Mouse (Mus musculus) forebrain, embryonic 15.5 days (tissue): ENCODE results near the gene Mapk1. TPM values are rescaled to one million over a fixed set of nuclear protein-coding genes. Genes with fewer than 3 reads are reported as not detected.

ENCODE experiments used
- ATAC-seq: fragments of 200-750 bp; cut with Nextera tagmentation; replicated peaks from 2 replicates; pipeline ENCODE4 v1.8.0; 2017; ENCODE audit warnings: mild to moderate bottlenecking, moderate TSS enrichment, moderate library complexity
- H3K27ac ChIP-seq: fragments of 300-500 bp; sonication (generic); replicated peaks from 2 replicates; pipeline ENCODE4 v1.5.1; 2015; ENCODE audit warnings: mild to moderate bottlenecking, inconsistent platforms
- H3K27me3 ChIP-seq: fragments of 300-500 bp; sonication (generic); 2 replicates; pipeline ENCODE4 v1.6.1; 2015; ENCODE audit warnings: inconsistent platforms
- H3K36me3 ChIP-seq: fragments of 300-500 bp; sonication (generic); 2 replicates; pipeline ENCODE4 v1.6.1; 2015; ENCODE audit warnings: mild to moderate bottlenecking, inconsistent platforms
- H3K4me1 ChIP-seq: fragments of 300-500 bp; sonication (generic); 2 replicates; pipeline ENCODE4 v1.6.1; 2015; ENCODE audit warnings: inconsistent platforms
- H3K4me2 ChIP-seq: fragments of 300-500 bp; sonication (generic); replicated peaks from 2 replicates; pipeline ENCODE4 v1.6.1; 2015; ENCODE audit warnings: mild to moderate bottlenecking, inconsistent platforms
- H3K4me3 ChIP-seq: fragments of 300-500 bp; sonication (generic); 2 replicates; pipeline ENCODE4 v1.5.1; 2015; ENCODE audit warnings: mild to moderate bottlenecking, inconsistent platforms
- H3K9ac ChIP-seq: fragments of 300-500 bp; sonication (generic); replicated peaks from 2 replicates; pipeline ENCODE4 v1.6.1; 2015; ENCODE audit warnings: mild to moderate bottlenecking, inconsistent platforms
- H3K9me3 ChIP-seq: fragments of 300-500 bp; sonication (generic); 2 replicates; pipeline ENCODE4 v1.6.1; 2016; ENCODE audit warnings: inconsistent platforms
- WGBS: fragments of 180-500 bp; shearing (Covaris S2); methylation state at CpG from one replicate; pipeline ENCODE4 v1.1.7; 2015; ENCODE audit warnings: mixed read lengths; 5-methylcytosine and 5-hydroxymethylcytosine counted together
- polyA plus RNA-seq: library from polyadenylated mRNA; unstranded; fragments of >200 nt; fragmentation: Nextera tagmentation; extraction: Ambion mirVana; gene quantifications from 2 replicates; pipeline ENCODE4 v1.2.1, GENCODE M21; 2015

Mapk1 gene
- polyA plus RNA-seq, result 186 and 193 TPM in 2 replicates

DNA sequence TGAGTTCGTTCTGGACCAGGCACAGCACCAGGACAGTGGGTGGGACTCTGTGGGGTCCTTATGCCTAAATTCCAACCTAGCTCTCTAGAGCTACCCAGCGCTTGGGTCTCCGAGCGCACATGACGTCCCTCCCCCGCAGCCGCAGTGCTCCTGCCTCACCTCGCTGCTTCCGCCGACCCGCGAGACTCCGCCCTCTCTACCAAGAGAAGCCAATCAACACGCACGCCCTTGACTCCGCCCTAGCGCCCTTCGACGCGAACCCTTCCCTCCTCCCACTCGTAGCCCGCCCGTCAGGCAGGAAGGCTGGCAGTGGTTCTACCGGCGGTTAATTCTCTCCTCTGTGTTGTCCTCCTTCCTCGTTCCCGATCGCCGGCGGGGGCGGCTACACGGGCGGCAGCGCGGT is at the start of gene Mapk1:
Gene Mapk1 (plus strand): TSS at position 252 of the 403 bp plus-strand sequence.
- peaks cover 28% of the 10 kb centered on the region for H3K4me1 ChIP-seq
- no peaks in the 10 kb centered on the region for H3K9me3 ChIP-seq
- peak within 1 kb of the TSS; percentile 80 for H3K4me2 ChIP-seq
- peak within 1 kb of the TSS; percentile 92 for H3K4me3 ChIP-seq
- no peaks in the 10 kb centered on the region; the same call in 1 of the 2 replicates for H3K36me3 ChIP-seq
- peak within 1 kb of the TSS; percentile 92 for H3K9ac ChIP-seq
- H3K27me3 ChIP-seq, result no peaks in the 10 kb centered on the region
- WGBS, result under 1% methylated on average over 35 of the region's 35 CpGs
- H3K27ac ChIP-seq, result peak within 1 kb of the TSS; percentile 98
- peak; percentile 99 for ATAC-seq

DNA sequence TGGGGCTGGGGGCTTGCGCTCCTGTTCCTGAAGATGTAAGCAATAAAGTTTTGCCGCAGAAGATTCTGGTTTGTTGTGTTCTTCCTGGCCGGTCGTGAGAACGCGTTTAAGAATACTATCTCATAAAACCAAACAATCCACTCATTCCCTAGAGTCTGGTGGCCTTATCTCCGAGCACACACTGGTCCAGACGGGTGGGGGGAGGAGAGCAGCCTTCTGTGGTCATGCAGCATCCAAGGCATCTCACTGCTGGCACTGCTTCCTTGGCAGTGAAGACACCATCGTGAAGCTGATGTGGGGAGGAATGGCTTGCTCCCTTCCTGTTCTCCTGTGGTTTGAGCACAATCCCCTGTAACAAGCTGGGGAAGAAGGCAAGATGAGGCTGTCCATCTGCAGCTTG is 43.6 kb upstream of the Mapk1 start:
- Histone ChIP-seq H3K27me3 (no peaks in the 10 kb centered on the region), H3K9ac (no peak overlapping the region), H3K9me3 (no peaks in the 10 kb centered on the region), H3K4me1 (no peaks in the 10 kb centered on the region), H3K36me3 (no peaks in the 10 kb centered on the region), H3K4me3 (no peak overlapping the region), H3K27ac (no peak overlapping the region), H3K4me2 (no peak overlapping the region)
- 95% methylated on average over 9 of the region's 9 CpGs for WGBS
- no peak for ATAC-seq

DNA sequence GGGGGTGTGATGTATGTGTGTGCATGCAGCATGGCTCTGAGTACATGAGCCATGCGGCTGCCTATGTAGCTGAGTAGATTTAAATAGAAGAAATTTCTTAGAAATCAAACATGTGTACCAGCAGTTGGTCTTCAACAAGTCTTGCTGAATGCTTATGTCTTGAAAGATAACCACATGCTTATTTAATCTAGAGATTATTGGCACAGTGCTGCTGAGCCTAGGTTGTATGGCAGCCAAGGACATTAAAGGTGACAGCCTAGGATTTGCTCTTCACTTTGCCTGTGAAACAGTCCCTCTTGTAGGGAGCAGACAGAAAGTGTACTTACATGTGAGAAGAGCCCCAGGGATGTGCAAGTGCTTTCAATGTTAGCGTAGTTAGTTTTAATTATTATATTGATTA is 42.1 kb upstream of the Mapk1 start:
- Histone ChIP-seq H3K36me3 (no peaks in the 10 kb centered on the region), H3K27me3 (no peaks in the 10 kb centered on the region), H3K27ac (no peak overlapping the region), H3K4me3 (no peak overlapping the region), H3K4me2 (no peak overlapping the region), H3K9me3 (no peaks in the 10 kb centered on the region), H3K9ac (no peak overlapping the region), H3K4me1 (no peaks in the 10 kb centered on the region)
- WGBS, result 93% methylated on average over 2 of the region's 2 CpGs
- no peak for ATAC-seq

DNA sequence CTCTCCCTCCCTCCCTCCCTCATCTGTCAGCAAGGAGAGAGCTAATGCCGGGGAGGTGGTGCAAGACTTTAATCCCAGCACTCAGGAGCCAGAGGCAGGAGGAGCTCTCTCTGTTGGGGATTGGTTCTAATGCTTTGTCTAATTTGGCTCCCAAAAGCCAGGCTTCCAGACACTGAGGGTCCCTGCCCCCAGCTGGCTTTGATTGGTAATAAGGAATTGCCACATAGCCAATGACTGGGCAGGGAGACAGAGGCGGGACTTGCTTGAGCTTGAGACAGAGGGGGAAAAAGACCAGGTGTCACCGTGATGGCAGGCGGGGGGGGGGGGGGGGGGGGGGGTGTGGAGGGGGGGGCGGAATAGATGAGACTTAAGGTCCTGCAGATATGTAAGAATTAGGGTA is 24.6 kb upstream of the Mapk1 start:
- Histone ChIP-seq H3K36me3 (no peaks in the 10 kb centered on the region), H3K4me1 (no peaks in the 10 kb centered on the region), H3K27me3 (no peaks in the 10 kb centered on the region), H3K27ac (no peak overlapping the region), H3K9ac (no peak overlapping the region), H3K4me2 (no peak overlapping the region), H3K9me3 (no peaks in the 10 kb centered on the region), H3K4me3 (no peak overlapping the region)
- WGBS, result 45% methylated on average over 2 of the region's 5 CpGs
- no peak for ATAC-seq

DNA sequence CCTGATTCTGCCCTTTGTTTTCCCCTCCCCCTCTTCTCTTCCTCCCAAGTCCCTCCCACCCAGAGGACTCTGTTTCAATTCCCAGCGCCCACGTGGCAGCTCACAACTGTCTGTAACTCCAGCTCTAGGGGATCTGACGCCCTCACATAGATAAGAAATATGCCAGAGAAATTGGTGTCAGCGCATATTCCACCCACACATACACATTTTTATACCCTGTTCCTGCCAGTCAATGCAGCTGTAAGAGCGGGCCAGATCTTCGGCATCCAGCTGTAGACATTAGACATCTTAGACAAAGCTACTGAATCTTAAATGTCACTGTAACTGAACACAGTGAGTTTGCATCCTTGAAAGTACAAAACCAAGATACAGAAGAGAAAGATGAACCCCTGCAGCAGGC is 23.3 kb upstream of the Mapk1 start:
- no peak overlapping the region for H3K27ac ChIP-seq
- 89% methylated on average over 6 of the region's 6 CpGs for WGBS
- H3K27me3 ChIP-seq, result no peaks in the 10 kb centered on the region
- ATAC-seq, result no peak
- H3K4me3 ChIP-seq, result no peak overlapping the region
- no peak overlapping the region for H3K9ac ChIP-seq
- H3K36me3 ChIP-seq, result no peaks in the 10 kb centered on the region
- no peak overlapping the region for H3K4me2 ChIP-seq
- H3K9me3 ChIP-seq, result no peaks in the 10 kb centered on the region
- no peaks in the 10 kb centered on the region for H3K4me1 ChIP-seq

DNA sequence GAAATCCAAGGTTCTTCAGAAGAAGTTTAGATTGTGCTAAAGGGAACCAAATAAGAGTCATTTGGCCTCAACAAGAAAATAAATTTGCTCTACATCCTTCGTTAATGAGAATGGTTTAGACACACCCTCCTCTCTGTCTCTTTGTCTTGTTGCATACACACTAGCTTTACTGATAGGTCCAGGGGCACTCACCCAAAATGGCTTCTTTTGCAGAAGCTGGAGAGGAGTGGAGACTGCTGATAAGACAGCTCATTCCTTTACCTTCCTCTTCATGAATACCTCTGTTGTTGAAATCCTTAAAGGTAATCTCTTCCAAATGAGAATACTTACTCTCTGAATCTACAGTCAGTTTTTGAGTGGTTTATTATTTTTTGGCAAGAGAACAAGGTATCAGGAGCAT is 18.0 kb upstream of the Mapk1 start:
- no peak for ATAC-seq
- Histone ChIP-seq H3K27me3 (no peaks in the 10 kb centered on the region), H3K4me1 (no peaks in the 10 kb centered on the region), H3K36me3 (no peaks in the 10 kb centered on the region), H3K9ac (no peak overlapping the region), H3K9me3 (no peaks in the 10 kb centered on the region), H3K4me3 (no peak overlapping the region), H3K27ac (no peak overlapping the region), H3K4me2 (no peak overlapping the region)
- 53% methylated on average over 1 of the region's 1 CpGs for WGBS

DNA sequence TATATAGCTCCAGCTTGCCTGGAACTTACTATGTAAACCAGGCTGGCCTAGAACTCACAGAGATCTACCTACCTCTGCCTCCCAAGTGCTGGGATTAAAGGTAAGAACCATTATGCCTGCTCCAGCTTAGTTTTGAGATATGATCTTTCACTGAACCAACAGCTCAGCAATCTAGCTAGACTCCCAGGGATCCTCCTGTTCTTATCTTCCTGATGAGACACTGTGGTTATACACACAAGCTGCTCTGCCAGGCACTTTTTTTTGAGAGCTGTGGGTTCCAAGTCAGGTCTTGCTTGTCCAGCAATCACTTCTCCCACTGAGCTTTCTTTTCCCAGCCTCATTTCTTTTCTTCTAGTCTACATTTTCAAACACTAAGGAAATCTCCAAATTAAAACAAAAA is 16.9 kb upstream of the Mapk1 start:
- no peaks in the 10 kb centered on the region for H3K36me3 ChIP-seq
- H3K27me3 ChIP-seq, result no peaks in the 10 kb centered on the region
- no peaks in the 10 kb centered on the region for H3K9me3 ChIP-seq
- no peak overlapping the region for H3K9ac ChIP-seq
- H3K4me1 ChIP-seq, result no peaks in the 10 kb centered on the region
- no peak overlapping the region for H3K4me3 ChIP-seq
- no peak for ATAC-seq
- H3K27ac ChIP-seq, result no peak overlapping the region
- no peak overlapping the region for H3K4me2 ChIP-seq

DNA sequence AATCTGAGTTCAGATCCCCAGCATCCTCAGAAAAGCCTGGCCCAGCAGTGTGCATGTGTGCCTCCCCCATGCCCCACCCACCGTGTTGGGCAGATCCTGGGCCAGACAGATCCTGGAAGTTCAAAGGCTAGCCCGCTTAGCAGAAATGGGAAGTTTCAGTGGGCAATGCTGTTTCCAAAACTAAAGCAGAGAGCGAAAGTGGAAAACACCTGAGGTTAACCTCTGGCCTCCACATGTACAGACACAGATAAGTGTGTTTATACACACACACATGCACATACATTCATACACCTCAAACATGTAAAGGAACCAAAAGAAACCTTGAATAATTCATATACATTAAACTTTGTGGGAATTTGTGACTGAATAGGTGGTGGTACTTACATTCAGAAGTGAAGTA is 5.1 kb upstream of the Mapk1 start:
- Histone ChIP-seq H3K4me1 (0 out of 2 replicates have a peak, but pooled peaks cover 4% of the 10 kb centered on the region), H3K4me2 (no peak overlapping the region), H3K9me3 (no peaks in the 10 kb centered on the region), H3K27me3 (no peaks in the 10 kb centered on the region), H3K36me3 (no peaks in the 10 kb centered on the region), H3K27ac (no peak overlapping the region), H3K4me3 (no peak overlapping the region), H3K9ac (no peak overlapping the region)
- no peak for ATAC-seq
- 83% methylated on average over 3 of the region's 3 CpGs for WGBS

DNA sequence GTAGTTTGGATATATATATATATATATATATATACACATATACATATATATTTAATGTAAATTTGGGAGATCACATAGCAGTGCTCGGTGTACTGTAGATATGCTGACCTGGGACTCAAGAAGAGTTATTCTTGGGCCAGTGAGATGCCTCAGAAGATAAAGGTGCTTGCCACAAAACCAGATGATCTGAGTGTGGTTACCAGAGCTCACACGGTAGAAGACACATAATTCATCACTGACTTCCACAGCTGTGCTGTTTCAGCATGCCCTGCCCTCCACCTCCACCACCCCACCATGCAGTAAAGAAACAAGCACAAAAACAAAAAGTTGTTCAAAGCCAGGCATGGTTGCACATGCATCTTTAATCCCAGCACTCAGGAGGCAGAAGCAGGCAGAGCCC is 4.4 kb upstream of the Mapk1 start:
- H3K4me1 ChIP-seq, result 0 out of 2 replicates have a peak, but pooled peaks cover 4% of the 10 kb centered on the region
- no peaks in the 10 kb centered on the region for H3K36me3 ChIP-seq
- H3K9me3 ChIP-seq, result no peaks in the 10 kb centered on the region
- no peak overlapping the region for H3K9ac ChIP-seq
- no peak for ATAC-seq
- H3K4me3 ChIP-seq, result no peak overlapping the region
- WGBS, result 83% methylated on average over 2 of the region's 2 CpGs
- no peak overlapping the region for H3K4me2 ChIP-seq
- H3K27ac ChIP-seq, result no peak overlapping the region
- H3K27me3 ChIP-seq, result no peaks in the 10 kb centered on the region

DNA sequence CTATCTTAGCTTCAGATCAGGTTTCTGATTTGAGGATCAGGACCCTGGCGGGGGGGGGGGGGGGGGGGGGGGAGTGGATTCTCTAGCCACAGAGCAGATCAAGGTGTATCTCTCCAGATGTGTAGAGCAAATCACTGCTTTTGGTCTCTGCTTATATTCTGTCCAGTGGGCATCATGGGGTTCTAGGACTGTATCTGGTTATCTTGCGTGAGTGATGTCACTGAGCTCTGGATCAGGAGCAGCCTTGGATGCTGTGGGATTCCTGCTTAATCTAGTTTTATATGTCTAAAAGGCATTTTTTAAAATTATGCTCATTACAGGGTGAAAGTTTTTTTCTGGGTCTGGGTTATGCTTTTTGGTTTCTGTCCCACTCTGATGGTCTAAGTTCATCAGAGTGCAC is 546 bp upstream of the Mapk1 start:
- ATAC-seq, result peak; percentile 51
- H3K4me2 ChIP-seq, result peak overlapping the region; percentile 80
- WGBS, result 55% methylated on average over 2 of the region's 2 CpGs

DNA sequence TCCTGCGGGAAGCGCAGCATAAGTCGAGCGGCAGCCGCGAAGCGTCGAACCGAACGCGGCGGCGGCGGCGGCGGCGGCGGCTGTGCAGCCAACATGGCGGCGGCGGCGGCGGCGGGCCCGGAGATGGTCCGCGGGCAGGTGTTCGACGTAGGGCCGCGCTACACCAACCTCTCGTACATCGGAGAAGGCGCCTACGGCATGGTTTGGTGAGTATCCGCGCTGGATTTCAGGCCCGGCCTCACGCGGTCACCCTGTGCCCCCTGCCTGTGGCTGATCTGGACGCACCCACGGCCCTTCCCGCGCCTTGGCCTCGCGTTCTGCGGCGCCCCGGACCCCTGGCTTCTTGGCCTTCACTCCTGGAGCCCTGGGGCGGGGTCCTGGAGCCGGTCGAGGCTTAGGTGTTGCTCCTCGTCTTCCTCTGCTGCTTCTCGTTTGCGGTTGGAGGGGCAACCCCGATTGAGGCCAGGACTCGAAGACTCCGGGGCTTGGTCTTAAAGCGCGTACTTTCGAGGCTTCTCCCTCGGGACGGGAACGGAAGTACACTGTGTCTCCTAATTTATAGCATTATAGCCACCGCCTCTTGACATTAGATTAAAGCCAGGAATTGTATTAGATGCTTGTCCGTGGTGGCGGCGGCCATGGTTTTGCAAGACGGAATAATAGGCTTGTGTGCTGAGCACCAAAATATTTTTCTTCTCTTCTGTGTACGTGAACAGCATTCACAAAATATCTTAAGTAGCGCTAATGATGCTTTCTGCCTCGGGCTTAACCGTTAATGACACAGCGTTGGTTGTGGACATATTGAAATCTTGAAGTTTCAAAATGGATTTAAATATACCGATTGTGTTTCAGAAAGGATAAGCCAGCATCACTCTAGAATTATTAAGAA is 596 bp downstream of the Mapk1 start:
- under 1% methylated on average over 68 of the region's 75 CpGs for WGBS
- no peaks in the 10 kb centered on the region; the same call in 1 of the 2 replicates for H3K36me3 ChIP-seq
- H3K9ac ChIP-seq, result peak overlapping the region; percentile 92
- H3K27ac ChIP-seq, result peak overlapping the region; percentile 98
- H3K27me3 ChIP-seq, result no peaks in the 10 kb centered on the region
- peak overlapping the region; percentile 80 for H3K4me2 ChIP-seq
- H3K4me3 ChIP-seq, result peak overlapping the region; percentile 92
- peaks cover 28% of the 10 kb centered on the region for H3K4me1 ChIP-seq
- peak; percentile 80 for ATAC-seq
- no peaks in the 10 kb centered on the region for H3K9me3 ChIP-seq

More for the DNA sequence above, 546 bp upstream of the Mapk1 start:
- Histone ChIP-seq H3K27me3 (no peaks in the 10 kb centered on the region), H3K36me3 (no peaks in the 10 kb centered on the region; the same call in 1 of the 2 replicates), H3K4me3 (peak overlapping the region; percentile 92), H3K9me3 (no peaks in the 10 kb centered on the region), H3K27ac (peak overlapping the region; percentile 98), H3K9ac (peak overlapping the region; percentile 68), H3K4me1 (peaks cover 28% of the 10 kb centered on the region)

DNA sequence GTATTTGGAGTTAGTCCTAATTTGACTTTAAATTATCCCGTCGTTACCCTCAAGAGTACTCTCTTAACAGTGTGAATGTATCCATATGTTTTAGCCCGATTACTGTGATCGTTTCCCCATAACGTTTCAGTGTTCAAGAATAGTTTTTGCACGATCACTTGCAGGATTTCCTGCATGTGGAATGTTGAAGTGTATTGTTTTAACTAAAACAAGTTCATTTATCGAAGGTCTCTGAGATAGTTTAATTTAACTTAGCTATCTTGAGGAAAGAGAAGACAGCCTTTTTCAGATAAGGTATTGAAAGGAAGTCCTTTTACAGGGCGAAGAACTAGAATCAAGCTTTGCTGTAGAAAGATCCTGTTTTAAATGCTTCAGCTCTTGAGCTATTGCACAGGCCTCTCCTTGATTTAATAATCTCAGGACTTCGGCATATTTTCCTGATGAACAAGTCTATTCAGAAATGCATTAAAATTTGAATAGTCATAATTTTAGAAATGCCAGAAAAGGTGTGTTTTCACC is 1.3 kb downstream of the Mapk1 start:
- no peak overlapping the region for H3K27ac ChIP-seq
- H3K36me3 ChIP-seq, result no peaks in the 10 kb centered on the region; the same call in 1 of the 2 replicates
- 18% methylated on average over 9 of the region's 9 CpGs for WGBS
- no peaks in the 10 kb centered on the region for H3K9me3 ChIP-seq
- peaks cover 28% of the 10 kb centered on the region for H3K4me1 ChIP-seq
- H3K4me3 ChIP-seq, result peak overlapping the region; percentile 92
- no peaks in the 10 kb centered on the region for H3K27me3 ChIP-seq
- ATAC-seq, result no peak
- H3K9ac ChIP-seq, result peak overlapping the region; percentile 92
- peak overlapping the region; percentile 80 for H3K4me2 ChIP-seq
